ENCODE assay signal across 9 mouse cellular contexts in genomic region chr2:26907109-26907508, GRCm38 (mm10). TPM values are rescaled to one million over a fixed set of nuclear protein-coding genes. Genes with fewer than 3 reads are reported as not detected.
A peak's percentile ranks its signal among the peaks of the same experiment; 100 is the strongest.
DNase-seq lines count a peak whose midpoint lies in the region; ATAC-seq and TF ChIP-seq lines count a peak whose summit lies in the region.
"Had no signal": no experiment of that assay in that cellular context is flagged by ENCODE, and none has a peak within 500 bp of the region (broad histone marks: within the 10 kb centered on the region; RNA-seq: fewer than 3 reads in every experiment).

No protein-coding gene starts in this region.

- no peaks in the 10 kb centered on the region for H3K27me3 ChIP-seq in heart, adult 2 months (ENCODE audit: control insufficient read depth, insufficient read depth, low read length)
- H3K27me3 ChIP-seq: liver, embryonic 15.5 days had no signal

- H3K4me3 ChIP-seq in heart, adult 2 months = no peak overlapping the region
- H3K4me3 ChIP-seq: liver, embryonic 15.5 days had no signal

- peaks cover 12% of the 10 kb centered on the region for H3K4me1 ChIP-seq in heart, adult 2 months (ENCODE audit: control insufficient read depth, insufficient read depth, low read length)

- H3K9ac ChIP-seq in heart, adult 2 months (ENCODE audit: low read depth, low read length) = no peak overlapping the region
- H3K9ac ChIP-seq: liver, embryonic 15.5 days had no signal

- ATAC-seq in granulocyte monocyte progenitor cell, adult 5-6 weeks (replicated peaks; ENCODE audit: poor library complexity, severe bottlenecking) = no peak

- H3K27ac ChIP-seq in heart, adult 2 months = no peak overlapping the region
- H3K27ac ChIP-seq: liver, embryonic 15.5 days had no signal

- TF ChIP-seq POLR2A in heart, adult 2 months (IDR thresholded peaks at IDR 0.05; ENCODE audit: insufficient read depth, low read depth, low read length) = no peak

- H3K79me2 ChIP-seq in heart, adult 2 months (replicated peaks; ENCODE audit: control insufficient read depth, insufficient read depth, low read length) = peaks cover 5% of the 10 kb centered on the region

- intact Hi-C loops in heart, adult 2 months (cut with DNase I) = loop anchor here (10.0 kb wide), 2 partner anchors 262 to 462 kb away; partner anchors contain the start of gene Sec16a
- intact Hi-C loops in heart, postnatal 36 days (cut with DNase I) = loop anchor here (10.0 kb wide), 1 partner anchor 538 kb away; the partner anchor contains the start of gene Brd3os

- no peak for TF ChIP-seq EP300 in heart, adult 2 months (IDR thresholded peaks at IDR 0.05; ENCODE audit: insufficient read depth, low read depth, low read length)

- WGBS in heart, adult 2 months = 29% methylated on average over 4 of the region's 4 CpGs

- peak; percentile 77 for TF ChIP-seq CTCF in heart, adult 2 months (IDR thresholded peaks at IDR 0.05)

- H3K36me3 ChIP-seq in heart, adult 2 months (ENCODE audit: control insufficient read depth, insufficient read depth, low read length) = peaks cover 4% of the 10 kb centered on the region

- no peak for DNase-seq in heart, adult 2 months
- DNase-seq in heart, postnatal 36 days = no peak
- DNase-seq in thymus, postnatal 0 days (ENCODE audit: low spot score) = peak; percentile 26
- no peak for DNase-seq in thymus, adult 18-20 months
- peak; percentile 67 for DNase-seq in heart, postnatal 4 days
- peak; percentile 50 for DNase-seq in mesoderm, embryonic 11.5 days (ENCODE audit: low read depth, low spot score)
- no peak for DNase-seq in c-Kit-positive CD71-positive TER-119-positive erythroid progenitor cells, embryonic 14.5 days (ENCODE audit: low spot score)

RNA-seq across cellular contexts. Expression of gene Med22, which starts 3.4 kb away (rescaled TPM):
- total RNA-seq in heart, adult 2 months (2021) = 10 to 100 TPM; 20.7 to 26.0 TPM
- polyA plus RNA-seq in heart, adult 2 months (2012; rRNA removed) = 26.0 and 37.9 TPM in 2 replicates
- total RNA-seq in heart, postnatal 36 days (2021) = 10 to 100 TPM; 22.3 to 27.1 TPM
- polyA plus RNA-seq in thymus, postnatal 0 days (2015; fragmentation: Nextera tagmentation; extraction: Ambion mirVana) = 28.5 and 30.7 TPM in 2 replicates
- total RNA-seq in heart, postnatal 4 days (2021) = 10 to 100 TPM; 30.2 to 36.1 TPM
- 16.7 and 17.4 TPM in 2 replicates for total RNA-seq in granulocyte monocyte progenitor cell, adult 5-6 weeks (2014; fragmentation: Nextera tagmentation)
- 17.2 and 19.0 TPM in 2 replicates for total RNA-seq in granulocyte monocyte progenitor cell, adult 5-6 weeks (2017)

RNA-seq across cellular contexts. Expression of gene Rpl7a, which starts 3.5 kb away (rescaled TPM):
- 100 to 1,000 TPM; 266 to 312 TPM for total RNA-seq in heart, adult 2 months (2021)
- polyA plus RNA-seq in heart, adult 2 months (2012; rRNA removed) = 431 and 478 TPM in 2 replicates
- total RNA-seq in heart, postnatal 36 days (2021) = 100 to 1,000 TPM; 275 to 289 TPM
- polyA plus RNA-seq in thymus, postnatal 0 days (2015; fragmentation: Nextera tagmentation; extraction: Ambion mirVana) = 763 and 778 TPM in 2 replicates
- 100 to 1,000 TPM; 414 to 433 TPM for total RNA-seq in heart, postnatal 4 days (2021)
- total RNA-seq in granulocyte monocyte progenitor cell, adult 5-6 weeks (2014; fragmentation: Nextera tagmentation) = 2,412 and 2,423 TPM in 2 replicates
- 2,233 and 2,391 TPM in 2 replicates for total RNA-seq in granulocyte monocyte progenitor cell, adult 5-6 weeks (2017)

RNA-seq across cellular contexts. Expression of gene Surf6, which starts 4.4 kb away (rescaled TPM):
- total RNA-seq in heart, adult 2 months (2021) = 10 to 100 TPM; 12.7 to 13.2 TPM
- polyA plus RNA-seq in heart, adult 2 months (2012; rRNA removed) = 4.4 and 8.7 TPM in 2 replicates
- total RNA-seq in heart, postnatal 36 days (2021) = 10 to 100 TPM; 11.7 to 12.8 TPM
- 31.4 and 31.6 TPM in 2 replicates for polyA plus RNA-seq in thymus, postnatal 0 days (2015; fragmentation: Nextera tagmentation; extraction: Ambion mirVana)
- total RNA-seq in heart, postnatal 4 days (2021) = 10 to 100 TPM; 14.7 to 15.7 TPM
- 21.7 and 22.5 TPM in 2 replicates for total RNA-seq in granulocyte monocyte progenitor cell, adult 5-6 weeks (2014; fragmentation: Nextera tagmentation)
- total RNA-seq in granulocyte monocyte progenitor cell, adult 5-6 weeks (2017) = 53.0 and 55.7 TPM in 2 replicates

RNA-seq across cellular contexts. Expression of gene Surf2, which starts 9.1 kb away (rescaled TPM):
- total RNA-seq in heart, adult 2 months (2021) = 10 to 100 TPM; 15.2 to 16.8 TPM
- polyA plus RNA-seq in heart, adult 2 months (2012; rRNA removed) = 21.6 and 22.7 TPM in 2 replicates
- 10 to 100 TPM; 15.6 to 16.2 TPM for total RNA-seq in heart, postnatal 36 days (2021)
- polyA plus RNA-seq in thymus, postnatal 0 days (2015; fragmentation: Nextera tagmentation; extraction: Ambion mirVana) = 46.7 and 48.3 TPM in 2 replicates
- 10 to 100 TPM; 16.4 to 17.4 TPM for total RNA-seq in heart, postnatal 4 days (2021)
- 42.8 and 48.8 TPM in 2 replicates for total RNA-seq in granulocyte monocyte progenitor cell, adult 5-6 weeks (2014; fragmentation: Nextera tagmentation)
- 72.9 and 77.2 TPM in 2 replicates for total RNA-seq in granulocyte monocyte progenitor cell, adult 5-6 weeks (2017)

RNA-seq across cellular contexts. Expression of gene Surf1, which starts 9.2 kb away (rescaled TPM):
- 10 to 100 TPM; 49.7 to 68.0 TPM for total RNA-seq in heart, adult 2 months (2021)
- polyA plus RNA-seq in heart, adult 2 months (2012; rRNA removed) = 49.9 and 51.7 TPM in 2 replicates
- 10 to 100 TPM; 52.0 to 54.5 TPM for total RNA-seq in heart, postnatal 36 days (2021)
- polyA plus RNA-seq in thymus, postnatal 0 days (2015; fragmentation: Nextera tagmentation; extraction: Ambion mirVana) = 76.9 and 78.2 TPM in 2 replicates
- total RNA-seq in heart, postnatal 4 days (2021) = 10 to 100 TPM; 40.7 to 41.9 TPM
- total RNA-seq in granulocyte monocyte progenitor cell, adult 5-6 weeks (2014; fragmentation: Nextera tagmentation) = 46.4 and 74.7 TPM in 2 replicates
- 40.0 and 75.4 TPM in 2 replicates for total RNA-seq in granulocyte monocyte progenitor cell, adult 5-6 weeks (2017)

Comparison
In these comparisons a context has a peak if more than half of its experiments do, and no peak if none do; other contexts are left out.
1. DNase-seq: peak in thymus, postnatal 0 days (single experiment), heart, postnatal 4 days (single experiment) and mesoderm, embryonic 11.5 days (single experiment); none in heart, adult 2 months (0 of 2), heart, postnatal 36 days (0 of 2), thymus, adult 18-20 months (0 of 2) and c-Kit-positive CD71-positive TER-119-positive erythroid progenitor cells, embryonic 14.5 days (single experiment).
2. RNA of gene Rpl7a, which starts 3.5 kb away (total RNA-seq): 2,233 to 2,423 TPM in granulocyte monocyte progenitor cell, adult 5-6 weeks; 414 to 433 TPM in heart, postnatal 4 days, 266 to 312 TPM in heart, adult 2 months and 275 to 289 TPM in heart, postnatal 36 days; every median in the first group is over 4 times any median in the second.